Mouse (Mus musculus) liver, embryonic 11.5 days (tissue): ENCODE results near the gene Inpp5f. TPM values are rescaled to one million over a fixed set of nuclear protein-coding genes. Genes with fewer than 3 reads are reported as not detected.

ENCODE experiments used
- ATAC-seq: fragments of 200-750 bp; cut with Nextera tagmentation; replicated peaks from 2 replicates; pipeline ENCODE4 v1.8.0; 2017; ENCODE audit warnings: moderate number of reproducible peaks, mild to moderate bottlenecking, moderate TSS enrichment, moderate library complexity; ENCODE audit not compliant: low FRiP score
- DNase-seq: peaks from one replicate; pipeline ENCODE4 v3.0.0-alpha.2; 2017; ENCODE audit warnings: low spot score
- H3K27ac ChIP-seq: fragments of 300-500 bp; sonication (generic); 2 replicates; pipeline ENCODE4 v1.5.1; 2014; ENCODE audit warnings: mild to moderate bottlenecking, low read depth, low read length, control low read depth
- H3K27me3 ChIP-seq: fragments of 300-500 bp; sonication (generic); replicated peaks from 2 replicates; pipeline ENCODE4 v1.6.1; 2014; ENCODE audit warnings: low read length, mixed read lengths; ENCODE audit not compliant: control insufficient read depth, insufficient read depth
- H3K36me3 ChIP-seq: fragments of 300-500 bp; sonication (generic); 2 replicates; pipeline ENCODE4 v1.6.1; 2014; ENCODE audit warnings: mild to moderate bottlenecking, low read length, moderate library complexity, mixed read lengths; ENCODE audit not compliant: control insufficient read depth, insufficient read depth
- H3K4me1 ChIP-seq: fragments of 300-500 bp; sonication (generic); replicated peaks from 2 replicates; pipeline ENCODE4 v1.6.1; 2014; ENCODE audit warnings: low read length, mixed read lengths; ENCODE audit not compliant: control insufficient read depth, insufficient read depth
- H3K4me2 ChIP-seq: fragments of 300-500 bp; sonication (generic); 2 replicates; pipeline ENCODE4 v1.6.1; 2014; ENCODE audit warnings: mild to moderate bottlenecking, control low read depth, moderate library complexity
- H3K4me3 ChIP-seq: fragments of 300-500 bp; sonication (generic); 2 replicates; pipeline ENCODE4 v1.5.1; 2014; ENCODE audit warnings: low read depth, low read length, control low read depth
- H3K9ac ChIP-seq: fragments of 300-500 bp; sonication (generic); 2 replicates; pipeline ENCODE4 v1.6.1; 2014; ENCODE audit warnings: low read depth, low read length, control low read depth
- H3K9me3 ChIP-seq: fragments of 300-500 bp; sonication (generic); 2 replicates; pipeline ENCODE4 v1.6.1; 2016; ENCODE audit warnings: low read length, inconsistent platforms, mixed read lengths; ENCODE audit not compliant: control insufficient read depth
- WGBS: fragments of 180-500 bp; shearing (Covaris S2); extraction: QIAGEN DNeasy Blood & Tissue Kit; methylation state at CpG from one replicate; pipeline ENCODE4 v1.1.7; 2014; 5-methylcytosine and 5-hydroxymethylcytosine counted together
- polyA plus RNA-seq: library from polyadenylated mRNA; unstranded; fragments of >200 nt; fragmentation: Nextera tagmentation; extraction: Ambion mirVana; gene quantifications from 2 replicates; pipeline ENCODE4 v1.2.1, GENCODE M21; 2014

The Inpp5f gene
- polyA plus RNA-seq, 1 experiment from 2014 or later: 20.0 TPM

DNA sequence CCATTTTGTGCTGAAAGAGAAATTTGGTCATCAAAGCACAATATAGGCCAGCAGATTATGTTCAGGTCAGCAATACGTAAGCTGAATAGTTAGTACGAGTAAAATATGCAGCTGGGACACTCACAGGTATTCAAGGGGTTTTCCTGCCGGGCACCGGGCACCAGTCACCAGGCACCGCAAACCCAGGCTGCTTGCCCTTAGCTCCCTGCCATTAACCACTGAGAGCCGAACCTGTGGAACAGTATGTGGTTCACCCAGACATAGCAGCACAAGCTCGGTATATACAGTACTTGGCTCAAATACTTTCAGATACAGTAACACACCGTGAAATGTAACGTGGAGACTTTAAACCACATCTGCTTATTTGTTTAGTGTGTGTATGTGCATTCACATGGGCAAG, 114.1 kb downstream of the Inpp5f start:
- no peak overlapping the region for H3K4me3 ChIP-seq
- H3K36me3 ChIP-seq: peaks cover 2% of the 10 kb centered on the region; the same call in 1 of the 2 replicates
- no peak overlapping the region for H3K9ac ChIP-seq
- no peaks in the 10 kb centered on the region for H3K27me3 ChIP-seq
- H3K4me1 ChIP-seq: peaks cover 8% of the 10 kb centered on the region
- DNase-seq: no peak
- H3K9me3 ChIP-seq: no peaks in the 10 kb centered on the region
- H3K4me2 ChIP-seq: no peak overlapping the region
- 87% methylated on average over 9 of the region's 9 CpGs for WGBS
- no peak for ATAC-seq
- H3K27ac ChIP-seq: no peak overlapping the region

DNA sequence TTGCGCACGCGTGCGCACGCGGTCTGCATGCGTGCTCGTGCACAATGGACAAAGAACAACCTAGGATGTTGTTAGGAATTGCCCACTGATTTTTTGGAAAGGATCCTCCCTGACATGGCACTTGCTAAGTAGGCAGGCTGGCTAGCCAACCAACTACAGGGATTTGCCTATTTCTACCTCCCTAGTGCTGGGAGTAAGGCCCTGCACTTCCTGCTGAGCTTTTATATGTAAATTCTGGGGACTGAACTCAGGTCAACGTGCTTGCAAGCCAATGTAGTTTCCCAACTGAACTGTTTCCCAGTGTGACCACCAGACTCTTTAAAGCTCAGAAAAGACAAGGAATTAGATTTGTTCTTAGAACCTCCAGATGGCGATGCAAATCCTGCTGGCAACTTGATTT, 115.9 kb downstream of the Inpp5f start:
- WGBS: 81% methylated on average over 10 of the region's 10 CpGs
- no peak for ATAC-seq
- Histone ChIP-seq H3K4me1 (peaks cover 10% of the 10 kb centered on the region), H3K27ac (no peak overlapping the region), H3K36me3 (peaks cover 2% of the 10 kb centered on the region; the same call in 1 of the 2 replicates), H3K9ac (no peak overlapping the region), H3K9me3 (no peaks in the 10 kb centered on the region), H3K4me3 (no peak overlapping the region), H3K4me2 (no peak overlapping the region), H3K27me3 (no peaks in the 10 kb centered on the region)
- no peak for DNase-seq

DNA sequence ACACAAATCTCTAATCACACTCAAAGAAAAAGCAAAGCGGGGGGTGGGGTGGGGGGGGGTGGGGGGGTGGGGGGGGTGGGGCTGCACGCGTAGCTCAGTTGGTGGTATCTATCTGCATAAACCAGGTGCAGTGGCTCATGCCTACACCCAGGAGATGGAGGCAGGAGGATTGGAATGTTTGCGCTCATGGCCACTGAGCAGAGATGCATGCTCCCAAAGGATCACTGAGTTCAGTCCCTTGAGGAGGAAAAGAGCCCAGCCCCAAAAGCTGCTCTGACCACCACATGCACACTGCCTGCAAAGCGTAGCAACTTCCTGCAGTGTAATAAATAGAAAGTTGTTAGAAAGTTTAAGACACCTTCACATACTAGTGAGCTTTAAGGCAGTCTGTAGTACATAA, 116.6 kb downstream of the Inpp5f start:
- Histone ChIP-seq H3K9me3 (no peaks in the 10 kb centered on the region), H3K4me3 (no peak overlapping the region), H3K27ac (no peak overlapping the region), H3K27me3 (no peaks in the 10 kb centered on the region), H3K9ac (no peak overlapping the region), H3K36me3 (peaks cover 2% of the 10 kb centered on the region; the same call in 1 of the 2 replicates), H3K4me1 (peaks cover 10% of the 10 kb centered on the region), H3K4me2 (no peak overlapping the region)
- ATAC-seq (no peak), DNase-seq (no peak)
- 65% methylated on average over 5 of the region's 5 CpGs for WGBS

DNA sequence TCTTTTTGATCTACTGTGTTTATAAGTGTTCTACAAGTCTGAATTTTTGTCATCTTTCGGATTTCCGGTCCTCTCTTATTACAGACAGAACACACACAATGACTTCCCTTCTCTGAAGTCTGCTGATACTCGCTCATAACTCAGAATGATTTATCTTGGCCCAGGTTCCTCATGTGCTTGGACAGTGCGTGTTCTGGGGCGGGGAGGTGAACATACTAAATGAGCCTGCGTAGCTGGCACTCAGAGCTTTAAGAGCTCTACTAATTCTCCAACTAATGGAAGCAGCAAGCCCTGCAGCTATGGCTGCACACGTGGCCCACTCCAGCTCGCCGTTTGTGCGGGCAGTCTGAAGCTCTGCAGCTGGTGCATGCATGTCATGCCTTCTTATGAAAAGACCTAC, 117.6 kb downstream of the Inpp5f start:
- H3K4me2 ChIP-seq: no peak overlapping the region
- no peaks in the 10 kb centered on the region for H3K9me3 ChIP-seq
- 82% methylated on average over 10 of the region's 10 CpGs for WGBS
- DNase-seq: no peak
- H3K4me1 ChIP-seq: peaks cover 10% of the 10 kb centered on the region
- no peaks in the 10 kb centered on the region for H3K27me3 ChIP-seq
- 0 out of 2 replicates have a peak, but pooled peaks cover 2% of the 10 kb centered on the region for H3K36me3 ChIP-seq
- H3K4me3 ChIP-seq: no peak overlapping the region
- H3K27ac ChIP-seq: no peak overlapping the region
- H3K9ac ChIP-seq: no peak overlapping the region
- ATAC-seq: no peak

GRCm38 (mm10) chr7:128731585-128731984, 120.5 kb downstream of the Inpp5f start:
- no peak for DNase-seq
- H3K9me3 ChIP-seq: no peaks in the 10 kb centered on the region
- H3K9ac ChIP-seq: no peak overlapping the region
- H3K27me3 ChIP-seq: no peaks in the 10 kb centered on the region
- ATAC-seq: no peak
- H3K36me3 ChIP-seq: peaks cover 4% of the 10 kb centered on the region; the same call in 1 of the 2 replicates
- no peak overlapping the region for H3K4me3 ChIP-seq
- no peak overlapping the region for H3K4me2 ChIP-seq
- peaks cover 6% of the 10 kb centered on the region; the same call in 1 of the 2 replicates for H3K4me1 ChIP-seq
- H3K27ac ChIP-seq: no peak overlapping the region
- 77% methylated on average over 2 of the region's 2 CpGs for WGBS

- 48% methylated on average over 5 of the region's 5 CpGs for WGBS
- no peak for ATAC-seq
- peaks cover 19% of the 10 kb centered on the region for H3K4me1 ChIP-seq
- no peak overlapping the region for H3K27ac ChIP-seq
- no peaks in the 10 kb centered on the region for H3K9me3 ChIP-seq
- H3K4me2 ChIP-seq: peak overlapping the region; percentile 86
- no peak overlapping the region; the same call in 1 of the 2 replicates for H3K9ac ChIP-seq
- peak overlapping the region; percentile 92 for H3K4me3 ChIP-seq
- peaks cover 6% of the 10 kb centered on the region; the same call in 1 of the 2 replicates for H3K36me3 ChIP-seq
- DNase-seq: no peak
- no peaks in the 10 kb centered on the region for H3K27me3 ChIP-seq
Observed at GRCm38 (mm10) chr7:128738041-128738440, 126.9 kb downstream of the Inpp5f start.

- H3K9ac ChIP-seq: peak overlapping the region; percentile 95
Observed at GRCm38 (mm10) chr7:128739116-128739461, 128.0 kb downstream of the Inpp5f start.

GRCm38 (mm10) chr7:128739462-128740277, 128.5 kb downstream of the Inpp5f start:
- Histone ChIP-seq H3K4me1 (peaks cover 25% of the 10 kb centered on the region), H3K36me3 (peaks cover 4% of the 10 kb centered on the region; the same call in 1 of the 2 replicates), H3K4me2 (peak overlapping the region; percentile 86), H3K9ac (peak overlapping the region; percentile 95), H3K9me3 (no peaks in the 10 kb centered on the region), H3K27me3 (no peaks in the 10 kb centered on the region), H3K27ac (peak overlapping the region; percentile 69), H3K4me3 (peak overlapping the region; percentile 92)
- DNase-seq (no peak), ATAC-seq (peak; percentile 56)
- under 1% methylated on average over 78 of the region's 80 CpGs for WGBS

More at GRCm38 (mm10) chr7:128739116-128739461, 128.0 kb downstream of the Inpp5f start:
- ATAC-seq: no peak
- Histone ChIP-seq H3K9me3 (no peaks in the 10 kb centered on the region), H3K36me3 (peaks cover 6% of the 10 kb centered on the region; the same call in 1 of the 2 replicates), H3K4me2 (peak overlapping the region; percentile 86), H3K27me3 (no peaks in the 10 kb centered on the region), H3K4me1 (peaks cover 21% of the 10 kb centered on the region), H3K4me3 (peak overlapping the region; percentile 92), H3K27ac (no peak overlapping the region)
- no peak for DNase-seq
- 2% methylated on average over 15 of the region's 15 CpGs for WGBS

DNA sequence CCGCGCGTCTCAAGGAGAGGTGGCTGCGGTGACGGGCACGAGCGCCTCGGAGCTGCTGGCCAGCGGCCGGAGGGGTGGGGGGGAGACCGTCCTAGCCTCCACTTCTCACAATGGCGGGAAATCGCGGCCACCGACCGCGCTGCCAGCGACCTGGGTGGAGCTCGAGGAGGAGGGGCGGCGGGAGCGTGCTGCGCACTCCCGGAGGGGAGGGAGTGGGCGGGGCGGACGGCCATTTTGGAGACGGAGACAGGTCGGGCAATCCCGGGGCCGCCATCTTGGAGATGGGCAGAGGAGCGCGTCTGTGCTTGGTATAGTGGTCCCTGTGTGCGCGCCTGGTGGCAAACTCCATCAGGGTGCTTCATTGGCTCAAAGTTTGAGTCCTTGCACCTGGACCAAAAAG, 129.2 kb downstream of the Inpp5f start, which contains the start of gene Mcmbp:
Gene Mcmbp, minus strand, starts transcription at position 162 of the 400 bp plus-strand sequence.
- ATAC-seq: peak; percentile 85
- DNase-seq: peak; percentile 98
- under 1% methylated on average over 35 of the region's 35 CpGs for WGBS
- peaks cover 3% of the 10 kb centered on the region; the same call in 1 of the 2 replicates for H3K36me3 ChIP-seq
- peak within 1 kb of the TSS; percentile 95 for H3K9ac ChIP-seq
- H3K27me3 ChIP-seq: no peaks in the 10 kb centered on the region
- H3K4me2 ChIP-seq: peak within 1 kb of the TSS; percentile 86
- peak within 1 kb of the TSS; percentile 92 for H3K4me3 ChIP-seq
- peaks cover 25% of the 10 kb centered on the region for H3K4me1 ChIP-seq
- no peaks in the 10 kb centered on the region for H3K9me3 ChIP-seq
- peak within 1 kb of the TSS; percentile 69 for H3K27ac ChIP-seq
